Mouse (Mus musculus) cerebellum, postnatal 10 days (tissue): ENCODE measurements around the gene Lipc.
A peak's percentile ranks its signal among the peaks of the same experiment; 100 is the strongest.

ENCODE experiments used
- DNase-seq, 2 experiments: peaks; one replicate each; pipeline ENCODE4 v3.0.0; 2021; ENCODE audit warnings: mixed read lengths in 2 of 2

The Lipc gene

GRCm38 (mm10) chr9:70817396-70817795 is 134.6 kb downstream of the Lipc start:
- DNase-seq, result no peak

- no peak for DNase-seq
Measured at GRCm38 (mm10) chr9:70816701-70817305, 135.2 kb downstream of the Lipc start.

- no peak for DNase-seq
Measured at GRCm38 (mm10) chr9:70812551-70812950, 139.5 kb downstream of the Lipc start.

GRCm38 (mm10) chr9:70807714-70808113 is 144.3 kb downstream of the Lipc start:
- DNase-seq, result peak; percentile 68 to 73

GRCm38 (mm10) chr9:70806069-70806468 is 146.0 kb downstream of the Lipc start:
- DNase-seq, result no peak

DNA sequence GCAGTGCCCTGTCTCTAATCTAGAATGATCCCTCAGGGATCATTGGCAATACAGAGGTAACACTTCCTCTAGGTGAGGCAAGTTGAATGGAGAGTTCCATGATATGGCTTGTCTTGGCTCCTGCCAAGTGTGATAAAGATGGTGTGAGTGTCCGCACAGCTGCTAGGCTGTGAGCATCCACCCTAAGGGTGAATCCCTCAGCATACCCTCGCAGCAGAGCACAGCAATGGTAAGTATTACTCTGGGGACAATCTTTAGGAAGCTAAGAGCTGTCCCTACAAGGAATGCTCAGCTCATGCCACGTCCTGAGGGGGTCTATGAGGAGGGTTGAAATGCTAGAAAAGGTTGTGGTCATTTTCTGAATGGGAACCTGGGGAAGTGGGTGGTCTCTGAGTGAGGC is 149.2 kb downstream of the Lipc start:
- no peak for DNase-seq

DNA sequence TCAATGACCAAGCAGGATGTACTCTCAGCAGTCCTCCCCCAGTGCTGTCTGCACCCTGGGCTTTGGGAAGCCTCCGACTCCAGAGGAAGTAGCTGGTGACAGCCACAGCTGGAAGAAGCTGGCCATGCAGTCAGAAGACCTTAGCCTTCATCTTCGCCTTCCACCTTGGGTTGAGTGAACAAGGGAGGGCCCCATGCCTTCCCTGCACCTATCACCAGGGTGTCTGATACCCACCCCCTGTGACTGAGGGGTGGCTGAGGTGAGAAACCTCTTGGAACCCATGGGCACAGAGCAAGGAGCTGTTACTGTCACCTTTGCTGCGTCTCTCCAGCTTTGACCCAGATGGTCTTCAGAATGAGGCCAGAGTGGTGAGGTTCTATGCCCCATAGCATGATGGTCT is 150.3 kb downstream of the Lipc start:
- no peak for DNase-seq

- no peak for DNase-seq
Measured at GRCm38 (mm10) chr9:70800588-70801315, 151.3 kb downstream of the Lipc start.

GRCm38 (mm10) chr9:70795439-70795757 is 156.6 kb downstream of the Lipc start:
- no peak for DNase-seq

- DNase-seq, result no peak
Measured at GRCm38 (mm10) chr9:70794643-70795438, 157.2 kb downstream of the Lipc start.

- peak; percentile 20 to 23 for DNase-seq
Measured at GRCm38 (mm10) chr9:70790621-70791020, 161.4 kb downstream of the Lipc start.

DNA sequence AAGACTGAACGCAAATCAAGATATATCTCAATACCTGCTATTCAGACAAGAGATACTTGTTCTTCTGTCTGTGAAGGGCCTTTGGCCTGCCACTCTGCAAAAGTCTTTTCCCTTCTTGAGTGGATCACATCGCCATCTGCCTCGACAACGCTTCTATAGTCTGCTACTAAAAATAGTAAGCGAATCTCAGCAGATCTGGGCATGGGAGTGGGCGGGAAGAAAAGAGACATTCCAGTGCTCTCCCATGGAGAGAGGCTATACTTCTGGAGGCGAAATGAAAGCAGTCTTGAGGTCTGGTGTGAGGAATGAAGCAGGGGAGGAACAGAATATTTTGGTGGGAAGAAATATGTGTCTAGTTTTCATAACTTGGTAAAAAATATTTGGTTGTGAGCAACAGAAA is 163.3 kb downstream of the Lipc start:
- DNase-seq, result no peak

GRCm38 (mm10) chr9:70782191-70782590 is 169.8 kb downstream of the Lipc start:
- peak; percentile 57 to 61 for DNase-seq

DNA sequence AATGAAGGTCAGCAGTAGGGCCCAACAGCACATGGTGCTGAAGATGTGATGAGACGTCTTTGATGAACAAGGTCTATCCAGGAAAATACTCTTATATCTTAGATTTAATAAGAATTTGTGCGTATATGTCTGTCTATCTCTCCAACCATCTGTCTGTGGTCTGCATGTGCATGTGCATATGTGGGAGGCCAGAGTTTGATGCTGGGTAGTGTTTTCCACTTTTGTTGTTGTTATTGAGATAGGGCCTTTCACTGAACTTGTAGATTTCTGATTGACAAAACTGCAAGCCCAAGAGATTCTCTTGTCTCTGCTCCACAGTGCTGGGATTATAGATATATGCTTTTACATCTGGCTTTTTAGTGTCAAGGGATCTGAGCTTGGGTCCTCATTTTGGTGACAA is 176.5 kb downstream of the Lipc start:
- no peak for DNase-seq

DNA sequence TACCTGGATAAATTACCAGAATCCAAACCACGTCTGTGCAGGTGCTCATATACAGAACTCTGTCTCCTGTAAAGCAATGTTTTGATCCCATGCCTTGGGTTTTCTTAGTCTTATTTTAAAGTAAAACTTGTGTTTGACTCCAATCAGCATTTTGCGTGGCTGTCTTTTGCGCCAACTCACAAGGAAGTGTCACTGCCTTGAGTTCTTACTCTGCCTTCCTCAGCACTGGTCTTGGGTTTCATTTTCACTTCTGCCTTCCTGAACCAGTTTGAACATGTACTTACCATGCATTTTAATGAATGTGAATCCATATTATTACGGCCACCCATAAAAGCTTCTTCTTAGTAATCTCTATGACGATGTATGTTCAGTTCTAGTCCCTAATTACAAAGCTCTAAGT is 191.1 kb downstream of the Lipc start:
- no peak for DNase-seq

DNA sequence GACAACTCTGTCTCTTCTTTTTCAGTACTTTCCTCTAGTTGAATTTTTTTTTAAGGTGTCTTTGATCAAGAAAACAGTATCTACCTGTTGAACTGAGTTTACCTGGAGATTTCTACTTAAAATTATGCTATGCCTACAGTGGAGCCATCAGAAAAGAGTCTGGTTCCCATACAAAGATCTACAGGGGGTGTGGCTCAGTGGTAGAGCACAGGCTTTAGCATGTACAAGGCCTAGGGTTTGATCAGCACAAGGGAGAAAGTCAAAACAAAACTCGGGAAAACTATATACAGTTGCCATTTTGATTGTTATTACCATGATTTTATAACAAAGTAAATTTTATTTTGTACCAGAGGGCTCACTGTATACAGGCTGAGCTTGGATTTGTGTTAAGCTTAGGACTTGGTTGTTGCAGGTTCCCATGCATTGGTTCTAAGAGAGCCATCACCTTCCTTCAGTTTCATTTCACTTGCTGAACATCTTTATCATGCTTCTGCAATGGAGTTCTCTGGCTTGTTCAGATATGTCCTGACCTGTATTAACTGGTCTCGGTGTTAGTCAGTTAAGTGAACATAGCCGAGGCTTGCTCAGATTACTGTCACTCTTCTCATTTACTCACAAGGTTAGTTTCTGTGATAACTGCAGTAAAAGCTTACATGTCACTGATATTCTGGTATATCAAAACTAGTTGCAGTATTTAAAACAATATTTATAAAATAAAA is 200.4 kb downstream of the Lipc start:
- DNase-seq, result no peak
